Mouse (Mus musculus): Measurements from ENCODE around the gene Hhat. TPM values are rescaled to one million over a fixed set of nuclear protein-coding genes. Genes with fewer than 3 reads are reported as not detected.

The Hhat gene
- polyA plus RNA-seq, 1 experiment, result not detected

DNA sequence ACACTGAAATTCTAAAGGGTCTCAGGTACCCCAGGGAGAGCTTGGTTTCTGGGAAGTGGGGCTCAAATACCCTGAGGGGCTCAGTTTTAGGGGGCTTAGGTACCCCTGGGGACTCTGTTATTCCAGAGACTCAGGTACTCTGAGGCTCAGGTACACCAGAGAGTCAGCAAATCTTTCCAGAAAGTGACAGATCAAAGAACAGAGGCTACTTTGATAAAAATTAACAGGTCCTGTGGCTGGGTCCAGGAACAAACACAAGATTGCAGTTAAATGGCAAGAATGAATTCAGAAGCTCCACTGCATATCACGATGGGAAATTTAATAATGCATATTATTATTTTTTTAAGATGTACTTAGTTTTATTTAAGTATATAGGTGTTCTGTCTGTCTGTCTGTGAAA, 211.7 kb downstream of the Hhat start:
- Histone ChIP-seq H3K4me1 (ENCODE audit: control insufficient read depth) (no peaks in the 10 kb centered on the region), H3K36me3 (ENCODE audit: control insufficient read depth) (no peaks in the 10 kb centered on the region), H3K9me3 (ENCODE audit: control insufficient read depth, low read length) (no peaks in the 10 kb centered on the region), H3K4me3 (replicated peaks) (no peak overlapping the region), H3K27me3 (ENCODE audit: control insufficient read depth) (no peaks in the 10 kb centered on the region)
- TF ChIP-seq TAL1 (IDR thresholded peaks at IDR 0.05; ENCODE audit: low read length) (no peak), GATA1 (IDR thresholded peaks at IDR 0.05; ENCODE audit: low read length) (no peak)

DNA sequence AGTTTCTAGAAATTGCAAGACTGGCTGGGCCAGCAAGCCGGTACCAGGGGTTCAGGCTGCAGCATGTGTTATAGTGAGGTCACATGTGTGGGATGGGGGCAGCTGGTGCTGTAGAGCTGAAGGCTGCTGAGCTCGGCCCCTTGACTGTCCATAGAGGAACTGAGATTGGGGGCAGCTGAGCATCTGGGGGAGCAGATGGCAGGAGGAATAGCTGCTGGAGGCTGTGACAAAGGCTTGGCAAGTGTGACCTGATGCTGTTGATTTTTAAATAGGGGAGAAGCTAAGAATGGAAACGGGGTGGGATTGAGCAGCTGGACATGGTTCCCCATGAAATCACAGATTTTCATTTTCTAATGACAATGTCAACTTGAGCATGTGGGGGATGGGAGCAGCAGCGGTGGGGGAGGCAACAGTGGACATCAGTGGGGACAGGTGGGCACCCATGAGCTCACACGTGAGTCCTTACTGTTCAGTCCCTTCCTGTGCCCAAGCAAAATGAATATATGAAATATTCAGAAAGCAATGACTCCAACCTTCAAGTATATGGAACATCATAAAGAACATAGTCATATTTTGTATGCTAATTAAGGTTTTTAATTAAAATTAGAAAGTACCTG, 212.9 kb downstream of the Hhat start:
- Histone ChIP-seq H3K36me3 (ENCODE audit: control insufficient read depth) (no peaks in the 10 kb centered on the region), H3K4me1 (ENCODE audit: control insufficient read depth) (no peaks in the 10 kb centered on the region), H3K4me3 (replicated peaks) (no peak overlapping the region), H3K9me3 (ENCODE audit: control insufficient read depth, low read length) (no peaks in the 10 kb centered on the region), H3K27me3 (ENCODE audit: control insufficient read depth) (no peaks in the 10 kb centered on the region)
- no peak for TF ChIP-seq GATA1 (IDR thresholded peaks at IDR 0.05; ENCODE audit: low read length)
- TF ChIP-seq TAL1 (IDR thresholded peaks at IDR 0.05; ENCODE audit: low read length), result no peak

DNA sequence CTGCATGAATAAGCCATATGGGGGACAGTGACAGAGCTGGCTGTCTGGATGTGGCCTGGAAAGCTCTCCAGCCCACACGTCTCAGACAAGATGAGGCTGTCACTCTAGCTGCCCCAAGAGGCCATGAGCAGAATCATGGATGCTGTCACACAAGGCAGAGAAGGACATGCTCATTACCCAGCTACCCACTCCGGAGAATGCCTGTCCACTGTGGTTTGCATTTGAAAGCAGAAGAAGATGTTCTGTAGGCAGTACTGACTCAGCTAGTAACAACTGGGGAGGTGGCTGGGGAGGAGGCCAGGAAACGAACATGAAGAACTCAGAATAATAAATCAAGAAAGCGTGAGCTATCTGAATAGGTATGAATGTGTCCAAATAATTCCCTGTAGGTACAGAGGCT, 215.5 kb downstream of the Hhat start:
- TF ChIP-seq GATA1 (IDR thresholded peaks at IDR 0.05; ENCODE audit: low read length), result no peak
- no peak for TF ChIP-seq TAL1 (IDR thresholded peaks at IDR 0.05; ENCODE audit: low read length)

DNA sequence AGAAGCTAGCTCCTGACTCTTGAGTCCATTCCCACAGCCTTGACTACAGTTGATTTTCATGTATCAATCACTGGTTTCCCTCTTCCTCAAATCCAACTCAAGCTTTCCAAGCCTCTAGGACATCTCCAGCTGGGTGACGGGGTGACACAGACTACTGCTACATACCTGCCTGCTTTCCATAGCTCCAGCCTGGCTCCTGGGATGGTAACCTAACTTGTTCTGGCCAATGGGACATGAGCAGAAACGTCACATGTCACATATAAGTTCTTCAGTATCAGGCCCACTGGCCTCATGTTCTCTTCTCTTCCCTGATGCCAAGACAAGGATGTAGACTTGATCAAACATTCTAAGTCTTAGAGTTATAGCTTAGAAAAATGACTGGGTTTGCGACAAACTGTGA, 220.5 kb downstream of the Hhat start:
- Histone ChIP-seq H3K9me3 (ENCODE audit: control insufficient read depth, low read length) (no peaks in the 10 kb centered on the region), H3K27me3 (ENCODE audit: control insufficient read depth) (no peaks in the 10 kb centered on the region), H3K36me3 (ENCODE audit: control insufficient read depth) (no peaks in the 10 kb centered on the region), H3K4me3 (replicated peaks) (no peak overlapping the region), H3K4me1 (ENCODE audit: control insufficient read depth) (no peaks in the 10 kb centered on the region)
- no peak for TF ChIP-seq TAL1 (IDR thresholded peaks at IDR 0.05; ENCODE audit: low read length)

More for the DNA sequence above, 215.5 kb downstream of the Hhat start:
- Histone ChIP-seq H3K4me1 (ENCODE audit: control insufficient read depth) (no peaks in the 10 kb centered on the region), H3K36me3 (ENCODE audit: control insufficient read depth) (no peaks in the 10 kb centered on the region), H3K27me3 (ENCODE audit: control insufficient read depth) (no peaks in the 10 kb centered on the region), H3K4me3 (replicated peaks) (no peak overlapping the region), H3K9me3 (ENCODE audit: control insufficient read depth, low read length) (no peaks in the 10 kb centered on the region)

DNA sequence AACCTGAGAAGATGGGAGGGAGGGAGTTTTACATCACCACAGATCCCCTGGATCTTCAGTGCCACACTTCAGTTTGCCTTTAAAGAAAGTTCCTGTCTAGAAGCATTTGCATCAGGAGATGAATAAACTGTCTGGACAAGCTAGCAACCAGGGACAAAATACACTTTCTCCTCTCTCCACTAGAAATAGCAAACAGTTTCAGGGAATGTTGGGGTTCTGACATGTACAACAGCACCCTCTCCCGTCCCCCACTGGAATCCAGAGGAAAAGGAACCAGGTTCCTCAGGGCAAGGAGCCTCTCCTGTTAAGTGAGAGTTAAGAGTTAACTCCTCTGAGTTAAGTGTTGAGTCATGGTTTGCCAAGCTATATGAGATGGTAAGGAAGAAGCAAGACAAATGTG, 224.2 kb downstream of the Hhat start:
- TF ChIP-seq GATA1 (IDR thresholded peaks at IDR 0.05; ENCODE audit: low read length) (no peak), TAL1 (IDR thresholded peaks at IDR 0.05; ENCODE audit: low read length) (no peak)
- no peaks in the 10 kb centered on the region for H3K9me3 ChIP-seq (ENCODE audit: control insufficient read depth, low read length)

DNA sequence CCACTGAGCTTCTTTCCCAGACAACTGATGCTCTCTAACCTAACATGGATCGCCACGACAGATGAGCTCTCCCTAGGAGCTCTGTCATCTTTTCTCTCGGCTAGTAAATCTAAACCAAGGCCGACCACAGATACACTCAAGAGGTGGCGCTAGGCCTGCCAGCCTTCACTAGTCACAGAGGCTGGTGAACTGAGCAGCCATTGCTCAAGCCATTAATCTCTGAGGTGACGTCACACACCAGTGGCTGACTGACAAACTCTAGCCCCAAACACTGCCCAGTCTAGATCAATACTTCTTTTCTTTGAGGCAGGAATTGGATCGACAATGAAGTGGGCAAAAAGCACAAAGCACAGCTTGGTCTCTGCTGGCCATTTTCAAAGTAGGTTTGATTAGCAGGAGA, 226.1 kb downstream of the Hhat start:
- H3K36me3 ChIP-seq (ENCODE audit: control insufficient read depth), result no peaks in the 10 kb centered on the region
- TF ChIP-seq TAL1 (IDR thresholded peaks at IDR 0.05; ENCODE audit: low read length) (no peak), GATA1 (IDR thresholded peaks at IDR 0.05; ENCODE audit: low read length) (no peak)
- no peaks in the 10 kb centered on the region for H3K4me1 ChIP-seq (ENCODE audit: control insufficient read depth)
- H3K9me3 ChIP-seq (ENCODE audit: control insufficient read depth, low read length), result no peaks in the 10 kb centered on the region
- no peaks in the 10 kb centered on the region for H3K27me3 ChIP-seq (ENCODE audit: control insufficient read depth)
- no peak overlapping the region for H3K4me3 ChIP-seq (replicated peaks)

More for the DNA sequence above, 224.2 kb downstream of the Hhat start:
- H3K36me3 ChIP-seq (ENCODE audit: control insufficient read depth), result no peaks in the 10 kb centered on the region
- H3K27me3 ChIP-seq (ENCODE audit: control insufficient read depth), result no peaks in the 10 kb centered on the region
- no peaks in the 10 kb centered on the region for H3K4me1 ChIP-seq (ENCODE audit: control insufficient read depth)
- no peak overlapping the region for H3K4me3 ChIP-seq (replicated peaks)

DNA sequence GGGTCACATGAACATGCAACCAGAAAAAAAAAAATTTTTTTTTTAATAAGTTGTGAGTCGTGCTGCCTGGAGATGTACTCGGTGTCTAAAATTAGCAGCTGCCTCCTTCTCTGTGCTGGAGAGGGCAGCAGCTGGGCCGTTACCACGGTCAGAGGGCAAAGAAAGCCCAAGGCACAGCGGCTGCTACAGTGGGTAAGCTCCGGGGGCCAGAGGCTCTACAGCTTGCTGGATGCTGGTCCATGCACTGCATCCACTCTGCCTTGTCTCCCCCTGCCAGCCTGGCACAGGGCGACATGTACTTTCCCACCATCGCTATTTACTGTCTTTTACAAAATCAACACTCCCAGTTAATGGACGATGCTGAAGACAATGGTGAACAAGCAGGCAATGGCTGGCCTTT, 226.9 kb downstream of the Hhat start:
- no peak overlapping the region for H3K4me3 ChIP-seq (replicated peaks)
- H3K36me3 ChIP-seq (ENCODE audit: control insufficient read depth), result no peaks in the 10 kb centered on the region
- no peaks in the 10 kb centered on the region for H3K9me3 ChIP-seq (ENCODE audit: control insufficient read depth, low read length)
- H3K27me3 ChIP-seq (ENCODE audit: control insufficient read depth), result no peaks in the 10 kb centered on the region
- no peaks in the 10 kb centered on the region for H3K4me1 ChIP-seq (ENCODE audit: control insufficient read depth)
- TF ChIP-seq TAL1 (IDR thresholded peaks at IDR 0.05; ENCODE audit: low read length), result no peak
- TF ChIP-seq GATA1 (IDR thresholded peaks at IDR 0.05; ENCODE audit: low read length), result no peak

DNA sequence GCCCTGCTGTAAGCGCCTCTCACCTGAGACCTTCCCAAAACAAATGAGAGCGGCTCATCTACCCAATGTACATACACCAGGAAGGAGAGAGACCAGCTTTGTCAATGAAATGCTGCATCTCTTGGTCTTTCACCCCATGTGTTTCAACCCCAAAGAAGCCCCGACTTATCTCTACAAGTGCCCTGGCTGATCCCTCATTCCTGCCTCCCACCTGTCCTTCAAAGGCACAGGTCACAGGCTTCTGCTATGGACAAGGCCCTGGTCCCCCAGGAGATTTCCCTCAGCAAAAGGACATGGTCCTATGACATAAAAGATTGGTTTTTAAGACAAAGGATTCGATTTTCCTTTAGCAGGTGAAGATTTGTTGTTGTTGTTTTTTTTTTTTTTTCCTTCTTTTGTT, 227.3 kb downstream of the Hhat start:
- Histone ChIP-seq H3K36me3 (ENCODE audit: control insufficient read depth) (no peaks in the 10 kb centered on the region), H3K9me3 (ENCODE audit: control insufficient read depth, low read length) (no peaks in the 10 kb centered on the region), H3K27me3 (ENCODE audit: control insufficient read depth) (no peaks in the 10 kb centered on the region), H3K4me1 (ENCODE audit: control insufficient read depth) (no peaks in the 10 kb centered on the region), H3K4me3 (replicated peaks) (no peak overlapping the region)
- TF ChIP-seq TAL1 (IDR thresholded peaks at IDR 0.05; ENCODE audit: low read length) (no peak), GATA1 (IDR thresholded peaks at IDR 0.05; ENCODE audit: low read length) (no peak)

DNA sequence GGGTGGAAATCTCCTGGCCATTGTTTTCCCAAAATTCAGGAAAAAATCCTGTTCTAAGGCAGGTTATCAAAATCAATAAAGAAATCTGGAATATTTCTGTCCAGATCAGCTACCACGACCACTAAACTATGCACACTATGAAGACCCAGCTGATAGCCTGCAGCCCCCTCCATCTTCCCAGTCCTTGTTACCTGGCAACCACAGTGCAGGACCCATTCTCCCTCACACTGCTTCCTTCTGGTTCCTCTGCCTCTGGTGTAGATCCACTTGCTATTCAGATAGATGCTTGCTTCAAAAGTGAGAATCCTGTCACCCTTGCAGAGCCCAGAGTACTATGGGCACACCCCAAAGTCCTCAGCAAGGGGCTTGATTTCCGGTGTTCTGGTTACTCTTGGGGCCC, 228.9 kb downstream of the Hhat start:
- Histone ChIP-seq H3K4me1 (ENCODE audit: control insufficient read depth) (no peaks in the 10 kb centered on the region), H3K36me3 (ENCODE audit: control insufficient read depth) (no peaks in the 10 kb centered on the region), H3K27me3 (ENCODE audit: control insufficient read depth) (no peaks in the 10 kb centered on the region), H3K4me3 (replicated peaks) (no peak overlapping the region), H3K9me3 (ENCODE audit: control insufficient read depth, low read length) (no peaks in the 10 kb centered on the region)
- TF ChIP-seq GATA1 (IDR thresholded peaks at IDR 0.05; ENCODE audit: low read length), result no peak
- no peak for TF ChIP-seq TAL1 (IDR thresholded peaks at IDR 0.05; ENCODE audit: low read length)

DNA sequence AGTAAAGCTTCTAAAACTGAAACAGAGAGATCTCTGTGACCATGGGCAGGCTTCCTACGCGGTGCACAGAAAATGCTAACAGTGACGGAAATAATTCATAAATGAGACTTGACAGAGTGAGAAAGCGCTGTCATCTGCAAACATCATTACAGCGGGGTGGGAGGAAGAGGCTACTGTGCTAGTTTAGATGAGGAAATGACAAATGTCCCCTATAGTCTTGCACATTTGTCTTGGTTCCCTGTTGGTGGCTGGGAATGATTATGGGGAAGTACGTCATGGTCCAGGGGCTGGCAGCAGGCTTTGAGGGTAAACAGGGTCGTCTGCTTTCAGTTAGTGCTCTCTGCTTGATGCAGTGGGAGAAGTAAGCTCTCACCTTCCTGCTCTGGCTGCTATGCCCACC, 233.9 kb downstream of the Hhat start:
- Histone ChIP-seq H3K4me1 (ENCODE audit: control insufficient read depth) (no peaks in the 10 kb centered on the region), H3K4me3 (replicated peaks) (no peak overlapping the region)
- TF ChIP-seq TAL1 (IDR thresholded peaks at IDR 0.05; ENCODE audit: low read length) (no peak), GATA1 (IDR thresholded peaks at IDR 0.05; ENCODE audit: low read length) (no peak)

More for the DNA sequence above, 233.9 kb downstream of the Hhat start:
- Histone ChIP-seq H3K9me3 (ENCODE audit: control insufficient read depth, low read length) (no peaks in the 10 kb centered on the region), H3K36me3 (ENCODE audit: control insufficient read depth) (no peaks in the 10 kb centered on the region), H3K27me3 (ENCODE audit: control insufficient read depth) (no peaks in the 10 kb centered on the region)

Data from erythroblast, embryonic 14.5 days (primary cell).